Mouse (Mus musculus) kidney, embryonic 16.5 days (tissue): ENCODE data around the gene Sh3d21. TPM values are rescaled to one million over a fixed set of nuclear protein-coding genes. Genes with fewer than 3 reads are reported as not detected.
"Not testable (repeated sequence)": the region's sequence is repeated elsewhere in the genome, so short reads cannot be mapped to it uniquely, and the experiment has no call there.

ENCODE experiments used
- ATAC-seq: fragments of 200-750 bp; cut with Nextera tagmentation; 2 replicates; pipeline ENCODE4 v1.8.0; 2017; ENCODE audit warnings: moderate TSS enrichment; ENCODE audit not compliant: low FRiP score, low TSS enrichment
- H3K27ac ChIP-seq: fragments of 300-500 bp; sonication (generic); 2 replicates; pipeline ENCODE4 v1.5.1; 2014; ENCODE audit warnings: low read length
- H3K27me3 ChIP-seq: fragments of 300-500 bp; sonication (generic); 2 replicates; pipeline ENCODE4 v1.6.1; 2014; ENCODE audit warnings: low read length, control low read depth, mixed read lengths; ENCODE audit not compliant: insufficient read depth
- H3K36me3 ChIP-seq: fragments of 300-500 bp; sonication (generic); 2 replicates; pipeline ENCODE4 v1.6.1; 2014; ENCODE audit warnings: low read length, control low read depth, mixed read lengths; ENCODE audit not compliant: insufficient read depth
- H3K4me1 ChIP-seq: fragments of 300-500 bp; sonication (generic); 2 replicates; pipeline ENCODE4 v1.6.1; 2014; ENCODE audit warnings: low read length, control low read depth, mixed read lengths; ENCODE audit not compliant: insufficient read depth
- H3K4me2 ChIP-seq: fragments of 300-500 bp; sonication (generic); replicated peaks from 2 replicates; pipeline ENCODE4 v1.6.1; 2014; ENCODE audit warnings: low read depth, low read length
- H3K4me3 ChIP-seq: fragments of 300-500 bp; sonication (generic); 2 replicates; pipeline ENCODE4 v1.5.1; 2014; ENCODE audit warnings: mild to moderate bottlenecking, low read length
- H3K9ac ChIP-seq: fragments of 300-500 bp; sonication (generic); replicated peaks from 2 replicates; pipeline ENCODE4 v1.6.1; 2014; ENCODE audit warnings: low read length
- H3K9me3 ChIP-seq: fragments of 300-500 bp; sonication (generic); 2 replicates; pipeline ENCODE4 v1.6.1; 2016; ENCODE audit warnings: low read length, control low read depth
- WGBS: fragments of 180-500 bp; shearing (Covaris S2); extraction: QIAGEN DNeasy Blood & Tissue Kit; methylation state at CpG from one replicate; pipeline ENCODE4 v1.1.7; 2014; 5-methylcytosine and 5-hydroxymethylcytosine counted together
- polyA plus RNA-seq: library from polyadenylated mRNA; unstranded; fragments of >200 nt; fragmentation: Nextera tagmentation; extraction: Ambion mirVana; gene quantifications from 2 replicates; pipeline ENCODE4 v1.2.1, GENCODE M21; 2015

The Sh3d21 gene
- polyA plus RNA-seq, 1 experiment from 2014 or later: 9.1 TPM

DNA sequence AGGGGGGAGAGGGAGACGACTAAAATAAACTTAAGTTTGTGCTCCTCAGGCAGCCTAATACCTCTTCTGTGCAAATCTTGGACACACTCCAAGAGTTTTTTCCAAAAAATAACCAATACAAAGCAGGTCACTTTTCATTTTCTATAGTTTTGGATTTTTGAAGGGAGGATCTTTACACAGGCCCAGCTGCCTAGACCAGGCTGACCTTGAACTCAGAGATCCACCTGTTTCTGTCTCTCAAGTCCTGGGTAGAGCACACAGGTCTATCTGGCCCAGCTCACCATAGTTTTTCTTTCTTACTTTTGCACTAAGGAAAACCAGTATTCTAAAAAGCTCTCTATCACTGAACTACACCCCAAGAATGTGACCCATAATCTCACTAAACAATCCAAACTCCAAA, 36.7 kb upstream of the Sh3d21 start:
- Histone ChIP-seq H3K9ac (0 out of 2 replicates have a peak overlapping the region, but pooled peaks have one; percentile 10), H3K36me3 (no peaks in the 10 kb centered on the region), H3K4me2 (peak overlapping the region; percentile 62), H3K9me3 (no peaks in the 10 kb centered on the region), H3K27ac (no peak overlapping the region), H3K4me1 (peaks cover 45% of the 10 kb centered on the region), H3K27me3 (no peaks in the 10 kb centered on the region), H3K4me3 (peak overlapping the region; percentile 70)
- no peak for ATAC-seq
- WGBS: 32% methylated on average over 1 of the region's 1 CpGs

DNA sequence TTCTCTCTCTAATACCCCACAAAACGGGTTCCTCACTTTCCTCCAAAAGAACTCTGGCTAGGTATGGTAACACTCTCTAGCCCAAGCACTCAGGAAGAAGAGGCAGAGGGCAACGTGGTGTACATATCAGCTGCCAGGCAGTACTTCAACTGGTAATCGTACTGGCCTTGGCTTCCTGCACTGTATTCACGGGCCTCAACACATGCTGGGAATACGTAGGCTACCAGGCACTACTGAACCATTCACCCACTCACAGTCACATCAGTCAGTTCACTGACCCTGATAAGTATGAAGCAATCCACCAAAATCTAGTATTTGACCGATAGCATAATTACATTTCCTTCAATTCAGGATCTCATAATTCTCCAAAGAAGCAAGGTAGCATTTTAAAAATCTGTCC, 36.3 kb upstream of the Sh3d21 start:
- no peaks in the 10 kb centered on the region for H3K36me3 ChIP-seq
- peak overlapping the region; percentile 70; the same call in 1 of the 2 replicates for H3K4me3 ChIP-seq
- H3K27ac ChIP-seq: no peak overlapping the region
- peak overlapping the region; percentile 62 for H3K4me2 ChIP-seq
- no peaks in the 10 kb centered on the region for H3K27me3 ChIP-seq
- ATAC-seq: no peak
- H3K9me3 ChIP-seq: no peaks in the 10 kb centered on the region
- H3K9ac ChIP-seq: no peak overlapping the region
- peaks cover 45% of the 10 kb centered on the region for H3K4me1 ChIP-seq
- 68% methylated on average over 6 of the region's 6 CpGs for WGBS

DNA sequence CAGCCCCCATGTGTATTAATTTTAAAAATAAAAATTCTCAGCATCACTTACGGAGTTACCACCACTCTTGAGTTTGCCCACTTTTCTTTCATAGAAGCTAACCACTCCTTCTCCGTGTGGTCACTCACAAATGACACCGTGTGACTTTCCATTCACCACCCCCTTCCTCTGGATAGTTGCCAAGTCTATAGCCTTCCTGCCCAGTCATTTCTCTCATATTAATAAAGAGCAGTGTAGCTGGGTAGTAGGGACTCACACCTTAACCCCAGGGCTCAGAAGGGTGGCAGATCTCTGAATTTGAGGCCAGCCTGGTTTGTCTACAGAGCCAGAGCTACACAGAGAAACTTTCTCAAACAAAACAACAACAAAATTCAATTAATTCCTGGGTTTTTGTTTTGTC, 34.2 kb upstream of the Sh3d21 start:
- Histone ChIP-seq H3K27ac (no peak overlapping the region), H3K4me3 (no peak overlapping the region), H3K4me2 (no peak overlapping the region), H3K4me1 (peaks cover 36% of the 10 kb centered on the region), H3K27me3 (no peaks in the 10 kb centered on the region), H3K9ac (no peak overlapping the region), H3K36me3 (peaks cover 10% of the 10 kb centered on the region; the same call in 1 of the 2 replicates), H3K9me3 (no peaks in the 10 kb centered on the region)
- 65% methylated on average over 3 of the region's 3 CpGs for WGBS
- ATAC-seq: no peak

DNA sequence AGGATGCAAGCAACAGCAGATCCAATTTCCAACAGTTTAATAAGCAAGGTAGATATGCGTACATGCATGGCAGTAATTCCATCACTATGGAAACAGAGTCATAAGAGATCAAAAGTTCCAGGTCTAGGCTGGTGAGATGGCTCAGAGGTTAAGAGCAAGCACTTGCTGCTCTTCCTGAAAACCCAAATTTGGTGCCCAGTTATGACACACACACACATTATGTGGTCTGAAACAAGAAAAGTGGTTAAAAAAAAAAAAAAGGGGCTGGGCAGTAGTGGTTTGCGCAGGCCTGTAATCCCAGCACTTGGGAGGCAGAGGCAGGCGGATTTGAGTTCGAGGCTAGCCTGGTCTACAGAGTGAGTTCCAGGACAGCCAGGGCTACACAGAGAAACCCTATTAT, 31.6 kb upstream of the Sh3d21 start:
- no peak overlapping the region for H3K27ac ChIP-seq
- no peak for ATAC-seq
- peaks cover 21% of the 10 kb centered on the region; the same call in 1 of the 2 replicates for H3K36me3 ChIP-seq
- no peak overlapping the region for H3K4me2 ChIP-seq
- H3K27me3 ChIP-seq: no peaks in the 10 kb centered on the region
- WGBS: 96% methylated on average over 4 of the region's 4 CpGs
- no peaks in the 10 kb centered on the region for H3K9me3 ChIP-seq
- H3K9ac ChIP-seq: no peak overlapping the region
- H3K4me3 ChIP-seq: no peak overlapping the region
- H3K4me1 ChIP-seq: peaks cover 25% of the 10 kb centered on the region

DNA sequence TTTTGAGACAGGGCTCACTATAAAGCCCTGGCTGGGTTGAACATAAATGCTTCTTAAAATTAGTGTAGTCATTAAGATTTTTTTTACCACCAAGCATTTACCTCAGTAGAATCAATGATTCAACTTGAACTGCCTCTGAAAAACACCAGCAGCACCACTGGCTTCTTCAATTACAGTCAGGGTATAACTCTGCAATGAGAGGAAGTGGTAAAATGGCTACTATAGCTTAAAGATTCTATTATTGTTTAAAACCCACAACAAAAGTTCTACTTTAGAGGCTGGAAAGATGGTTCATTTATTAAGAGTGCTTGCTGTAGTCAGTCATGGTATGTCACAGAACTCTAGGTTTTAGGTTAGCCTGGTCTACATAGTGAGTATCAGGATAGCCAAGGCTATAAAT, 30.9 kb upstream of the Sh3d21 start:
- Histone ChIP-seq H3K36me3 (peaks cover 21% of the 10 kb centered on the region; the same call in 1 of the 2 replicates), H3K27me3 (no peaks in the 10 kb centered on the region), H3K9ac (no peak overlapping the region), H3K4me2 (no peak overlapping the region), H3K4me1 (peaks cover 18% of the 10 kb centered on the region), H3K9me3 (no peaks in the 10 kb centered on the region), H3K4me3 (no peak overlapping the region), H3K27ac (no peak overlapping the region)
- no peak for ATAC-seq

DNA sequence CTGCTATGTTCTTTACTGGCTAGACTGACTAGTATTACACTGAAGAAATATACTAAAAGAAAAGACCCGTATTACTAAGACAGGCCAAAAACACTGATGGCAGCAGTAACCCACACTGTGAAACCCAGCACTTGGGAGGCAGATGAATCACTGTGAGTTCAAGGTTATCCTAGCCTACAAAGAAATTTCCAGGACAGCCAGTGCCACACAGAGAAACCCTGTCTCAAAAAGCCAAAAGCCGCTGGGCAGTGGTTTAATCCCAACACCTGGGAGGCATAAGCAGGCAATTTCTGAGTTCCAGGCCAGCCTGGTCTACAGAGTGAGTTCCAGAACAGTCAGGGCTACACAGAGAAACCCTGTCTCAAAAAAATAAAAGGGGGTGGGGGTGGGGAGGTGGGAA, 27.3 kb upstream of the Sh3d21 start:
- ATAC-seq: no peak
- H3K4me2 ChIP-seq: no peak overlapping the region
- peaks cover 24% of the 10 kb centered on the region for H3K36me3 ChIP-seq

DNA sequence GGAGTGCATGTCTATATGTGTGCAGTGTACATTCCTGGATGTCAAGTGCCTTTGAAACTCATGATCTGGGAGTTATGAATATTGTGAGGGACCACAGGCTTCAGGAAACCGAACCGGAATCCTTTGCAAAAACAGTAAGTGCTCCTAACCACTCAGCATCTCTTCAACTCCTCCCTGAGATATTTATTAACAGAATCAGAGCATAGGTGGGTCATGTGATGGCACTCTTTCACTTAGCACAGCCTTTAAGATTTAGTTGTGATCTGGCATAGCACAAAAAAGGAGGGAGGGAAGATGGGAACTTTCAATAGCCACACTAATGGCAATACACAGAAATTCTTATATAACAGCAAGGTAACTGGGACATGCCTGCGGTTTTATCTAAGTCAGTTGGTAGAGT, 23.8 kb upstream of the Sh3d21 start:
- H3K4me3 ChIP-seq: no peak overlapping the region
- peaks cover 28% of the 10 kb centered on the region for H3K36me3 ChIP-seq
- 85% methylated on average over 3 of the region's 3 CpGs for WGBS
- H3K9me3 ChIP-seq: no peaks in the 10 kb centered on the region
- no peak overlapping the region for H3K9ac ChIP-seq
- no peak overlapping the region for H3K4me2 ChIP-seq
- H3K4me1 ChIP-seq: no peaks in the 10 kb centered on the region
- no peak for ATAC-seq
- H3K27me3 ChIP-seq: no peaks in the 10 kb centered on the region
- no peak overlapping the region for H3K27ac ChIP-seq

More for the DNA sequence above, 27.3 kb upstream of the Sh3d21 start:
- H3K4me3 ChIP-seq: no peak overlapping the region
- no peaks in the 10 kb centered on the region for H3K9me3 ChIP-seq
- H3K9ac ChIP-seq: no peak overlapping the region
- no peaks in the 10 kb centered on the region for H3K4me1 ChIP-seq
- 83% methylated on average over 2 of the region's 2 CpGs for WGBS
- no peak overlapping the region for H3K27ac ChIP-seq
- H3K27me3 ChIP-seq: no peaks in the 10 kb centered on the region

DNA sequence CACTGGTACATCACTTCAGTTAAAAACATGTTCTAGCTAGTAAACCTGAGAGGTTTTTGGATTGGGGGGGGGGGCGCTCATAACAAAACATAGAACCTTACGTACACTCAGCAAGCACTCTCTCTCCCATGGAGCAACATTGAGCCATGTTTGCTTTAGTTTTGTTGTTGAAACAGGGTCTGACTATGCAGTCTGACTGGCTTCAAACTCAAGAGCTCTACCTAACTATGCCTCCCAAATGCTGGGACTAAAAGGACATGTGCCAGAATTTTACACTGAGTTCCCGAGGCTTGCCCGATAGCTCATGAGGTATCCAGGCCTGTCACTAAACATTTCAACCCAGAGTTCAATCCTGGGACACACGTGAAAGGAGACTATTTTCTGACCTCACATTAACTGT, 19.7 kb upstream of the Sh3d21 start:
- Histone ChIP-seq H3K27ac (no peak overlapping the region), H3K27me3 (no peaks in the 10 kb centered on the region), H3K4me2 (no peak overlapping the region), H3K4me1 (no peaks in the 10 kb centered on the region), H3K9me3 (no peaks in the 10 kb centered on the region), H3K4me3 (no peak overlapping the region), H3K9ac (no peak overlapping the region), H3K36me3 (peaks cover 29% of the 10 kb centered on the region)
- no peak for ATAC-seq
- WGBS: 88% methylated on average over 5 of the region's 5 CpGs

DNA sequence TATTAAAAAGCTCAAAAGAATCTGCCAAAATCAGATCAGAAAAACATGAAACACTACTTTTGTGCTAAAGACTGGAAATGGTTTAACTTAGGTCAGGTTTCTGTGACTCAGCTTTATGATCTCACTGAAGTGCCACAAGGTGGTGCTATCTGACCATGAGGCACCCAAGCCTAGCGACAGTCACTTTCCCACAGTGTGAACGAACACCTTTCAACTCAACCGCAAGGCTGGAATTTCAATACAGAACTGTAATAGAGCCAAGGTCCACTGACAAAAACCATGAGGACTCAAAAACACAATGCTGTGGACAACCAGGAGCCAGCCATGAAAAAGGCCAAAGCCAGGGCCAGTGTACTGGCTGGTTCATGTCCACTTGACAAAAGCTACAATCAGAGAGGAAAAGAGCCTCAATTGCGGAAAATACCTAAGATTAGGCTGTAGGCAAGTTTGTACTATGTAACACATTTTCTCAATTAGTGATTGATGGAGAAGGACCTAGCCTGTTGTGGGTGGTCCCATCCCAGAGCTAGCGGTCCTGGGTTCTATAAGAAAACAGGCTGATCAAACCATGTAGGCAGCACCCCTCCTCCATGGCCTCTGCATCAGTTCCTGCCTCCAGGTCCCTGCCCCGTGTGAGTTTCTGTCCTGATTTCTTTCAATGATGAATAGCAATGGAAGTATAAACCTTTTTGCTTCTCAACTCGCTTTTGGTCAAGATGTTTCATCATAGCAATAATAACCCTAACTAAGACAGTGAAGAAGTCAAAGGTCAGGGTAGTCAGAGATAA, 18.1 kb upstream of the Sh3d21 start:
- Histone ChIP-seq H3K36me3 (peaks cover 44% of the 10 kb centered on the region), H3K27me3 (no peaks in the 10 kb centered on the region), H3K4me1 (no peaks in the 10 kb centered on the region), H3K9ac (no peak overlapping the region), H3K27ac (peak overlapping the region; percentile 39; the same call in 1 of the 2 replicates), H3K9me3 (no peaks in the 10 kb centered on the region), H3K4me2 (no peak overlapping the region), H3K4me3 (no peak overlapping the region)
- WGBS: 56% methylated on average over 7 of the region's 7 CpGs
- ATAC-seq: no peak

DNA sequence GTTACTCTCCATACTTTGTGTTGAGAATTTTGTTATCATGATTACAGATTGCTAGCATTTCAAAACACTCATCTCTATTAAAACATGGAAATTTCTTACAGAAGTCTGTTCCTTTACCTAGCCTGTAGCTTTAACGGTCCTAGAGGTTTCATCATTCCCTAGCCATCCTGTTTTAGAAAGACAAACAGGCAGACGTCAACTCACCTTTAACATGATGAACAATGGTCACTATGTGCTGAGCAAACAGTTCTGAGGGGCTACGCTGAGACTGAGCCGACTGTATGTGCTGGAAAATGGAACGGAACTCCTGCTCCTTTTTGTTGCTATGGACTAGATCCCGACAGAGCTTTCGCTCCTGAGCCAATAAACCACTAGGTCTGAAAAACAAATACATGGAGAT, 12.7 kb upstream of the Sh3d21 start:
- not testable (repeated sequence) for H3K27me3 ChIP-seq, H3K27ac ChIP-seq, H3K4me2 ChIP-seq, H3K4me3 ChIP-seq, H3K9ac ChIP-seq, H3K4me1 ChIP-seq, H3K9me3 ChIP-seq, ATAC-seq
- WGBS: 95% methylated on average over 7 of the region's 7 CpGs
- H3K36me3 ChIP-seq: peaks cover 65% of the 10 kb centered on the region
